Mouse (Mus musculus) kidney, adult 2 months (tissue): ENCODE results near the gene Maml2.

Experiments used
- CTCF ChIP-seq: fragments of 200-500 bp; conservative IDR thresholded peaks from 2 replicates; pipeline ENCODE4 v1.5.1; 2011; ENCODE audit warnings: low read depth, mild to moderate bottlenecking, control low read depth, low read length, moderate library complexity, mixed read lengths; ENCODE audit not compliant: insufficient read depth, insufficient read length
- POLR2A ChIP-seq: fragments of 200-500 bp; IDR thresholded peaks from one replicate; pipeline ENCODE4 v1.6.1; 2011; ENCODE audit warnings: low read depth, low read length, control low read depth

- TF ChIP-seq POLR2A, result no peak
- TF ChIP-seq CTCF, result no peak
Observed at GRCm38 (mm10) chr9:13460926-13461325, 163.2 kb downstream of the Maml2 start.
